Mouse (Mus musculus): ENCODE results near the gene Asah2. TPM values are rescaled to one million over a fixed set of nuclear protein-coding genes. Genes with fewer than 3 reads are reported as not detected.

Gene Asah2
- polyA plus RNA-seq, 1 experiment from 2014 or later: 2.6 TPM

Other genes starting within 250 kb of the Asah2 start
- gene A1cf, start 239.4 kb downstream of the Asah2 start, polyA plus RNA-seq (2015; fragmentation: Nextera tagmentation; extraction: Ambion mirVana): 0.05 and 0.22 TPM in 2 replicates

Data from heart, embryonic 13.5 days (tissue).